Mouse (Mus musculus): Measurements from ENCODE around the gene Trim15. TPM values are rescaled to one million over a fixed set of nuclear protein-coding genes. Genes with fewer than 3 reads are reported as not detected.

Gene Trim15
- polyA plus RNA-seq, 1 experiment, result 39.3 TPM

DNA sequence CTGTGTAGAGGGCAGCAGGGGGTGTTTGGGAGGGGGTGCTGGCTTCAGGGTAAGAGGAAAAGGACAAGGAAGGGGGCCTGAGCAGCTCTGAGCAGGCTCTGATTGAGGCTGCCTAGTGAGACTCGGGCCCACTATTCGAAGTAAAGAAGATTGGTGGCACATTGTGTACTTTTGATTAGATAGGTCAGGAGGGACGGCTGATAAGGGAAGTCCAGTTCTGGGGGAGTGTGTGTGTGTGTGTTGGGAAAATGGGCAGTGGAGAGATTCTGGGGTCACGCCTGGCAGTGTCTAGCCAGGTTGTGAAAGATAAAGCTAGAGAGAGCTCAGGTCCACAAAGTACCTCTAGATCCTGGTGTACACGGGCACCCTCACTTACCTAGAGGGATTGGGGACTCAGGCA lies 15.4 kb downstream of the Trim15 start:
- Histone ChIP-seq H3K36me3 (ENCODE audit: control insufficient read depth, insufficient read depth, low read length) (peaks cover 58% of the 10 kb centered on the region), H3K4me1 (ENCODE audit: control insufficient read depth, insufficient read depth, insufficient read length, low read length) (peaks cover 18% of the 10 kb centered on the region), H3K27ac (ENCODE audit: insufficient read depth, low read depth, low read length) (peak overlapping the region; percentile 20; the same call in 1 of the 2 replicates), H3K4me3 (ENCODE audit: low read depth, low read length) (no peak overlapping the region), H3K27me3 (ENCODE audit: control insufficient read depth, insufficient read depth, low read length) (no peaks in the 10 kb centered on the region)
- no peak for TF ChIP-seq POLR2A (IDR thresholded peaks at IDR 0.05; ENCODE audit: low read depth, low read length)
- TF ChIP-seq CTCF (IDR thresholded peaks at IDR 0.05; ENCODE audit: extremely low read depth, insufficient read length, insufficient replicate concordance, low read depth, low read length), result no peak
- 38% methylated on average over 5 of the region's 5 CpGs for WGBS

DNA sequence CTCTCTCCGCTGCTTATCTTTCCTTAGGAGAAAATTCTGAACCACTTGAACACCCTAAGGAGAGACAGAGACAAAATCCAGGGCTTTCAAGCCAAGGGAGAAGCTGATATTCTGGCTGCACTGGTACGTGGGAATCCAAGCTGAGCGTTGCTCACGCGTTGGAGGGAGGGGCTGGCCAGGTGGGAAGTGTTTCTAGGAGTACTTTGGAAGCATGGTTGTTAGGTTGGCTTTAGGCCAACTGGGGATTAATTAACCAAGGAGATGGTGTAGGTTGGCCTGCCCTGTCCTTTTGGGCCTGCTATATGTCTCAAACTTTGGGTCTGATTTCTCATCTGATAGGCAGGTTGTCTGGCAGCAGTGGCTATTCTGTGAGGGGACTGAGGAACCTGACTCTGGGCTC lies 15.8 kb downstream of the Trim15 start:
- peaks cover 18% of the 10 kb centered on the region for H3K4me1 ChIP-seq (ENCODE audit: control insufficient read depth, insufficient read depth, insufficient read length, low read length)
- H3K4me3 ChIP-seq (ENCODE audit: low read depth, low read length), result no peak overlapping the region
- 35% methylated on average over 5 of the region's 5 CpGs for WGBS
- TF ChIP-seq POLR2A (IDR thresholded peaks at IDR 0.05; ENCODE audit: low read depth, low read length), result no peak
- TF ChIP-seq CTCF (IDR thresholded peaks at IDR 0.05; ENCODE audit: extremely low read depth, insufficient read length, insufficient replicate concordance, low read depth, low read length), result no peak
- no peaks in the 10 kb centered on the region for H3K27me3 ChIP-seq (ENCODE audit: control insufficient read depth, insufficient read depth, low read length)
- H3K27ac ChIP-seq (ENCODE audit: insufficient read depth, low read depth, low read length), result peak overlapping the region; percentile 42; the same call in 1 of the 2 replicates
- H3K36me3 ChIP-seq (ENCODE audit: control insufficient read depth, insufficient read depth, low read length), result peaks cover 57% of the 10 kb centered on the region

DNA sequence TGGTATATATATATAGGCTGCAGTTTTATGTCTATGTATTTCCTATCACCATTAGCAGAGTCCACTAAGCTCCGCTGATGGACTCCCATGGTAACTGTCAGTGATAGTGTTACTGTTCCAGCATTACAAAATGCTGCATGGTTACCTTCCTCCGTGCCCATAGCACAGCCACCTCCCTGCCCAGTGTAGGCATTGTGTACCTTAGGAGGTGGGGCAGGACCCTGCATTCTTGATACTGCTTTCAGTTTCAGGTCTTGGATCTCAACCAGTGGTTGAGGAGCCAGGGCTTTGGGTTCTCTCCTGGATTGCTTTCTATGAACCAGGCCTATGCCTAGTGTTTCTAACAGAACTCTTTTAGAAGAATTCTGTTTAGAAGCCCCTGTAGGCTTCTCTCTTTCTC lies 17.0 kb downstream of the Trim15 start:
- Histone ChIP-seq H3K4me3 (ENCODE audit: low read depth, low read length) (no peak overlapping the region), H3K27me3 (ENCODE audit: control insufficient read depth, insufficient read depth, low read length) (no peaks in the 10 kb centered on the region), H3K36me3 (ENCODE audit: control insufficient read depth, insufficient read depth, low read length) (peaks cover 48% of the 10 kb centered on the region), H3K4me1 (ENCODE audit: control insufficient read depth, insufficient read depth, insufficient read length, low read length) (peaks cover 22% of the 10 kb centered on the region), H3K27ac (ENCODE audit: insufficient read depth, low read depth, low read length) (no peak overlapping the region; the same call in 1 of the 2 replicates)
- WGBS, result 30% methylated on average over 2 of the region's 2 CpGs
- TF ChIP-seq CTCF (IDR thresholded peaks at IDR 0.05; ENCODE audit: extremely low read depth, insufficient read length, insufficient replicate concordance, low read depth, low read length), result no peak
- no peak for TF ChIP-seq POLR2A (IDR thresholded peaks at IDR 0.05; ENCODE audit: low read depth, low read length)

DNA sequence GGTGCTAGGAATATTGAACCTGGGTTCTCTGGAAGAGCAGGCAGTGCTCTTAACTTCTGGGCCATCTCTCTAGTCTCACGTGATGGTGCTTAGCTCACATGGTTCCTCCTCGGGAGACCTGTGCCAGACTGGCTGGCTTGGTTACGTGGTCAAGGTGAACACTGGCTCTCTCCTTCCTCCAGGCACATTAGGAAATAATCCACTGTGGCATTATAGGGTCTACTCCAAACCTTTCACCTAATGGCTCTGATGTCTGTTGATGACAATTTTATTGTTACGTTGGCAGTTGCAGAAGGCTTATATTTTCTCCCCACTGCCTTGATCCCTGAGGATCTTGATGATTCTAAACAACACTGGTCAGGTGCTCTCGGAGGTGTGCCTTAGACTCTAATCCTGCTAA lies 18.1 kb downstream of the Trim15 start:
- Histone ChIP-seq H3K36me3 (ENCODE audit: control insufficient read depth, insufficient read depth, low read length) (peaks cover 39% of the 10 kb centered on the region), H3K27ac (ENCODE audit: insufficient read depth, low read depth, low read length) (no peak overlapping the region), H3K4me3 (ENCODE audit: low read depth, low read length) (no peak overlapping the region), H3K4me1 (ENCODE audit: control insufficient read depth, insufficient read depth, insufficient read length, low read length) (peaks cover 32% of the 10 kb centered on the region), H3K27me3 (ENCODE audit: control insufficient read depth, insufficient read depth, low read length) (no peaks in the 10 kb centered on the region)
- 66% methylated on average over 5 of the region's 5 CpGs for WGBS
- TF ChIP-seq POLR2A (IDR thresholded peaks at IDR 0.05; ENCODE audit: low read depth, low read length) (no peak), CTCF (IDR thresholded peaks at IDR 0.05; ENCODE audit: extremely low read depth, insufficient read length, insufficient replicate concordance, low read depth, low read length) (no peak)

DNA sequence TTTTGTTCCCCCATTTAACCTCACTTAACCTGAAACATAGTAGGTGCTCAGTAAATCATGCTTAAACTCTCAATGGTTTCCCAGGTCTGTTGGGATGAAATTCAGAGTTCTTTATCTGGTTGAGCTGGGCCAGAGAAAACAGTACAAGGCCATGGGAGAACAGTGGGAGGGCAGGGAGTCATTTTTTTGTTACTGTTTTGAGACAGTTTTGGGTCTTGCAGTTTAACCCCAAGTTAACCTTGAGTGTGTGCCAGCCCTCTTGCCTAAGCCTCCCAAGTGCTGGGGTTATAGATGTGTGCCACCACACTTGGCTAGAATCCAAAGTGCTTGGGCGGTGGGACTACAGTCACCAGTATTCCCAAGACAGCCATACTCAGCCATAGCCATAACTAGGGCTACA lies 22.3 kb downstream of the Trim15 start:
- peak overlapping the region; percentile 9; the same call in 1 of the 2 replicates for H3K27ac ChIP-seq (ENCODE audit: insufficient read depth, low read depth, low read length)
- TF ChIP-seq CTCF (IDR thresholded peaks at IDR 0.05; ENCODE audit: extremely low read depth, insufficient read length, insufficient replicate concordance, low read depth, low read length) (no peak), POLR2A (IDR thresholded peaks at IDR 0.05; ENCODE audit: low read depth, low read length) (no peak)
- H3K4me3 ChIP-seq (ENCODE audit: low read depth, low read length), result no peak overlapping the region
- WGBS, result 54% methylated on average over 1 of the region's 1 CpGs
- no peaks in the 10 kb centered on the region for H3K27me3 ChIP-seq (ENCODE audit: control insufficient read depth, insufficient read depth, low read length)
- H3K4me1 ChIP-seq (ENCODE audit: control insufficient read depth, insufficient read depth, insufficient read length, low read length), result peaks cover 21% of the 10 kb centered on the region
- peaks cover 14% of the 10 kb centered on the region for H3K36me3 ChIP-seq (ENCODE audit: control insufficient read depth, insufficient read depth, low read length)

DNA sequence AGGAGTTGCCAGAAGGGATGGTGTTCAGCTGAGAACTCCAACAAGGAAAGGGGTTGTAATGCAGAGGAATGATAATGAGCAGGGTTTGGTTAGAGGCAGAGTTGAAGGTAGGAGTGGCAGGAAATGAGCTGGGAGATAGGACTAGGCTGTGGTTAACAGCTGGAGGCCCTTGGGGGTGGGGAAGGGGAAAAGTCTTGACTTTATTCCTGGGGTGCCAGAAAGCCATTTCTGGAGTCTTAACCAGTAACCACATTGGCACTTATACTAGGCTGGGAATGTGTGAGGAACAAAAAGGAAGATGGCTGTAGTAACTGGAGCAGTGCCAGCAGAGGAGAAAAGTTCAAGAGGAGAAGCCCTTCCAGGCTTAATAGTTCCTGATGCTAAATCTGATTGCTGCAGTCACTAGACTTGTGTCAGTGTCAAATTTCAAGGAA lies 22.7 kb downstream of the Trim15 start:
- H3K27me3 ChIP-seq (ENCODE audit: control insufficient read depth, insufficient read depth, low read length), result no peaks in the 10 kb centered on the region
- H3K27ac ChIP-seq (ENCODE audit: insufficient read depth, low read depth, low read length), result peak overlapping the region; percentile 49
- H3K4me1 ChIP-seq (ENCODE audit: control insufficient read depth, insufficient read depth, insufficient read length, low read length), result peaks cover 21% of the 10 kb centered on the region
- no peak for TF ChIP-seq POLR2A (IDR thresholded peaks at IDR 0.05; ENCODE audit: low read depth, low read length)
- no peak for TF ChIP-seq CTCF (IDR thresholded peaks at IDR 0.05; ENCODE audit: extremely low read depth, insufficient read length, insufficient replicate concordance, low read depth, low read length)
- peaks cover 14% of the 10 kb centered on the region for H3K36me3 ChIP-seq (ENCODE audit: control insufficient read depth, insufficient read depth, low read length)
- no peak overlapping the region for H3K4me3 ChIP-seq (ENCODE audit: low read depth, low read length)

DNA sequence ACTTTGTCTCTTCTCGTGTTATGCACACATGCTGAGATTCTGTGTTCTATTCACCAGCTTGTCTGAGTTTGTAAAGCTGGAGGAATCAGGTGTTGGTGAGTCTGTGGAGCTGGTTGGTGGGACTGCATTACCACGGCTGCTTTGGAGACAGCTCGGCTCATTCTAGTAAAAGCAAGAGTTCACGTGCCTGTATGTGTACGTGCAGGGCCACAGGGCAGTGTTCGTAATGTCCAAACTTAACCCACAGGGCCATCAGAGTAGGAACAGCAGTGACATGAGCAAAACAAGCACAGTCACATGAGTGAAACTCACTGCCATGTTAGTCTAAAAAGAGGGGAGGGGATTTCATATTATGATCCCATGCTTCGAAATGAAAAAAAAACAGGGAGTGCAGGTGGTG lies 23.3 kb downstream of the Trim15 start:
- H3K36me3 ChIP-seq (ENCODE audit: control insufficient read depth, insufficient read depth, low read length), result peaks cover 17% of the 10 kb centered on the region
- WGBS, result 77% methylated on average over 7 of the region's 7 CpGs
- H3K4me3 ChIP-seq (ENCODE audit: low read depth, low read length), result no peak overlapping the region
- H3K27me3 ChIP-seq (ENCODE audit: control insufficient read depth, insufficient read depth, low read length), result no peaks in the 10 kb centered on the region
- TF ChIP-seq CTCF (IDR thresholded peaks at IDR 0.05; ENCODE audit: extremely low read depth, insufficient read length, insufficient replicate concordance, low read depth, low read length) (no peak), POLR2A (IDR thresholded peaks at IDR 0.05; ENCODE audit: low read depth, low read length) (no peak)
- H3K27ac ChIP-seq (ENCODE audit: insufficient read depth, low read depth, low read length), result peak overlapping the region; percentile 49; the same call in 1 of the 2 replicates
- peaks cover 22% of the 10 kb centered on the region for H3K4me1 ChIP-seq (ENCODE audit: control insufficient read depth, insufficient read depth, insufficient read length, low read length)

Measured in small intestine, adult 2 months (tissue).